Mouse (Mus musculus) testis, adult 2 months (tissue): ENCODE data around the gene Treml1.

Experiments
- CTCF ChIP-seq: fragments of 200-500 bp; IDR thresholded peaks from 2 replicates; pipeline ENCODE4 v1.5.1; 2012; ENCODE audit warnings: low read depth, mild to moderate bottlenecking, inconsistent platforms, low read length, moderate library complexity; ENCODE audit not compliant: control insufficient read depth, insufficient read depth, insufficient replicate concordance
- POLR2A ChIP-seq: fragments of 200-500 bp; IDR thresholded peaks from 2 replicates; pipeline ENCODE4 v1.6.1; 2012; ENCODE audit warnings: low read depth, mild to moderate bottlenecking, inconsistent platforms, low read length, moderate library complexity; ENCODE audit not compliant: control insufficient read depth

- TF ChIP-seq POLR2A (no peak), CTCF (no peak)
Observed at GRCm38 (mm10) chr17:48357892-48358291, 1.8 kb upstream of the Treml1 start.
